Mouse (Mus musculus): ENCODE measurements at regions not wholly inside any gene's neighbourhood (a gene's known extent, or its start where the extent isn't known, plus 50 kb on each side); places are given as distances from the start of the nearest gene placed in this dataset.

DNA sequence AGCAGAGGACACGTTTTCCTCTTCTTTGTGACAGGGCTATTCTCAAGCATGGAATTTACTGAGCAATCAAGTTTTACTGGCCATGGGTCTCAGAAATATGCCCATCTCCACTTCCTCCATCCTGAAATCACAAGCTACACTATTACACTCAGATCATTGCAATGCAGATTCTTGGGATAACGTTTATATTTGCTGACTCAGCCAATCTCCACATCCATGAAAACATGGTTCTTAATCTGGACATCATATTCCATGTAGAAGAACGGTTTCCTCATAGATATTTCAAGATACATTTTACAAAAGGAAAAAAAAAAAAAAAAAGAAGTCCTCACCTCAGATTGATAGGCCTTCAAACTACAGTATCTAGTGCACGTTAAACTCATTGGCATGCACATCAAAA lies 1462.1 kb upstream of the Flrt2 start:
- Histone ChIP-seq H3K27me3 (ENCODE audit: control insufficient read depth, insufficient read depth, low read length) (no peaks in the 10 kb centered on the region), H3K79me2 (ENCODE audit: control insufficient read depth, insufficient read depth, low read length) (no peaks in the 10 kb centered on the region), H3K9ac (ENCODE audit: low read depth, low read length) (no peak overlapping the region), H3K27ac (replicated peaks; ENCODE audit: insufficient read depth, low read depth, low read length) (no peak overlapping the region), H3K4me1 (ENCODE audit: control insufficient read depth, insufficient read depth, low read length) (no peaks in the 10 kb centered on the region), H3K4me3 (ENCODE audit: insufficient read depth, low read depth, low read length) (no peak overlapping the region), H3K36me3 (ENCODE audit: control insufficient read depth, insufficient read depth, low read length) (no peaks in the 10 kb centered on the region)
- DNase-seq (ENCODE audit: extremely low read depth, low read depth, low spot score): no peak
- TF ChIP-seq CTCF (IDR thresholded peaks at IDR 0.05; ENCODE audit: low read depth, low read length) (no peak), POLR2A (IDR thresholded peaks at IDR 0.05; ENCODE audit: extremely low read depth, insufficient read depth, low read length) (no peak)
- WGBS: 77% methylated on average over 4 of the region's 4 CpGs

DNA sequence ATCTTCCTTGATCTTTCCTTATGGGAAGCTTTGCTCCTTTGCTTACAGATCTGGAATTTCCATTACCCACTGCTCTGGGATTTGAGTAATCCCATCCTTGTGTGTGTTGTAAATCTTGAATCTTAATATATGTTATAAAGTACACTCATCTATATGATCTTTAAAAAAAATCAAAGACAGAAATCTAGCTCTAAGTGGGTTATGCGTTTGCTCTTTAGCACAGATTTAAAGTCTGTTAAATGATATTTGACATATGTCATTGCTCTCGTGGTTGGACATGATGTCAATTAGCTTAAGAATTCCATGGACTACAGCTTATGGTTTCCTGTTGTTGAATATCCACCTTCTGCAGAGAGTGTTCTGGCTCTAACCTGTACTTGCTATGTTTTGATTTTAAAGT lies 1446.7 kb upstream of the Flrt2 start:
- no peaks in the 10 kb centered on the region for H3K4me1 ChIP-seq (ENCODE audit: control insufficient read depth, insufficient read depth, low read length)
- WGBS: 64% methylated on average over 2 of the region's 2 CpGs
- DNase-seq (ENCODE audit: extremely low read depth, low read depth, low spot score): no peak
- no peak overlapping the region for H3K4me3 ChIP-seq (ENCODE audit: insufficient read depth, low read depth, low read length)
- H3K9ac ChIP-seq (ENCODE audit: low read depth, low read length): no peak overlapping the region
- no peak overlapping the region for H3K27ac ChIP-seq (replicated peaks; ENCODE audit: insufficient read depth, low read depth, low read length)
- no peaks in the 10 kb centered on the region for H3K27me3 ChIP-seq (ENCODE audit: control insufficient read depth, insufficient read depth, low read length)
- TF ChIP-seq CTCF (IDR thresholded peaks at IDR 0.05; ENCODE audit: low read depth, low read length) (no peak), POLR2A (IDR thresholded peaks at IDR 0.05; ENCODE audit: extremely low read depth, insufficient read depth, low read length) (no peak)
- no peaks in the 10 kb centered on the region for H3K79me2 ChIP-seq (ENCODE audit: control insufficient read depth, insufficient read depth, low read length)
- no peaks in the 10 kb centered on the region for H3K36me3 ChIP-seq (ENCODE audit: control insufficient read depth, insufficient read depth, low read length)

DNA sequence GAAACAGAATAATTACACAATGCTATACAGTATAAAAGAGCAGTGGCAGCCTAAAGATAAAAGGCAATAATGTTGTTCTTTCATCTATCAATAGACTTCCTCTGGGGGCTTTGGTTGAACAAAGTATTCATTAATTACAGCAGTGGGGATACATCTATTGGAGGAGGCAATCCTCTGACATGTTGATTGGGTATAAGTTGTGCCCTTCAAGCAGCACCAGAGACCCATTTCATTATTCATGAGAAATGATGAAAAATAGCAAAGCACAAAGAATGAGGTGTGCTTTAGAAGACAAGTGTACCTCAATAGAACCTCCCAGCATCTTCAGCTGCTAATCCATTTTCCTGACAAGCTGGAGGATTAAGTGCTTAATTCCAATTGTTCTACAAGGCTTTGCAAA lies 1444.7 kb upstream of the Flrt2 start:
- TF ChIP-seq CTCF (IDR thresholded peaks at IDR 0.05; ENCODE audit: low read depth, low read length) (no peak), POLR2A (IDR thresholded peaks at IDR 0.05; ENCODE audit: extremely low read depth, insufficient read depth, low read length) (no peak)
- no peak for DNase-seq (ENCODE audit: extremely low read depth, low read depth, low spot score)
- H3K79me2 ChIP-seq (ENCODE audit: control insufficient read depth, insufficient read depth, low read length): no peaks in the 10 kb centered on the region
- no peaks in the 10 kb centered on the region for H3K36me3 ChIP-seq (ENCODE audit: control insufficient read depth, insufficient read depth, low read length)
- no peak overlapping the region for H3K9ac ChIP-seq (ENCODE audit: low read depth, low read length)
- no peak overlapping the region for H3K27ac ChIP-seq (replicated peaks; ENCODE audit: insufficient read depth, low read depth, low read length)
- H3K4me3 ChIP-seq (ENCODE audit: insufficient read depth, low read depth, low read length): no peak overlapping the region
- no peaks in the 10 kb centered on the region for H3K4me1 ChIP-seq (ENCODE audit: control insufficient read depth, insufficient read depth, low read length)
- no peaks in the 10 kb centered on the region for H3K27me3 ChIP-seq (ENCODE audit: control insufficient read depth, insufficient read depth, low read length)

DNA sequence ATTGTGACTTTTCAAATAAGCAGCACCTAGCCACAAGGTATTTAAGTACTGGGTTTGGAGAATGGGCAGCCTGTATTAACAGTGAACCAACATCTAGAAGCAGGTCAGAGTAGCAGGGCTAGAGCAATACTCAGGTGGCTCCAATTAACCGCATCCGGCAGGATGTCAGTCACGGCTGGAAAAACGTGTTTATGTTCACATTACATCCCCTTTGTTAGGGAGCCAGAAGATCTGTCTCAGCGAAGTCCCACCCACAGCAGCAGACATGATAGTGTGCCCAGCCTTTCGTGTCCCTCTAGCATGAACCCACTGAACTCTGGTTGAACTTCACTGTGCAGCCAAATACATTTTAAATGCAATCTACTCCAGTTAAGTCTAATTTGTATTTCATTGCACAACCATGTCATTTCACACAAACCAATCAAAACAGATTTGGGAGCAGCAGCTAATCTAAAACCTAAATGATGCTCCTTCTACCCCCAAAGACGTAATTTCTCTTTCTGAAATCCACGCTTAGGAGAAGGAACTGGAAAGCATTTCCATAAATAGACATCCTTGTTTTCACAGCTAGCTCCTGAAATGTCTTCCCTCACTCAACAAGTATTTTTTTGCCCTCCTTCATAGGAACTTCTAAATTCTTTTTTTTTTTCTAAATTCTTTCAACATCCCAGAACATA lies 1438.9 kb upstream of the Flrt2 start:
- DNase-seq (ENCODE audit: extremely low read depth, low read depth, low spot score): no peak
- no peak overlapping the region for H3K4me3 ChIP-seq (ENCODE audit: insufficient read depth, low read depth, low read length)
- 69% methylated on average over 8 of the region's 8 CpGs for WGBS

GRCm38 (mm10) chr12:94280946-94281345 lies 1411.1 kb upstream of the Flrt2 start:
- Histone ChIP-seq H3K4me3 (ENCODE audit: insufficient read depth, low read depth, low read length) (no peak overlapping the region), H3K27ac (replicated peaks; ENCODE audit: insufficient read depth, low read depth, low read length) (no peak overlapping the region), H3K27me3 (ENCODE audit: control insufficient read depth, insufficient read depth, low read length) (no peaks in the 10 kb centered on the region), H3K4me1 (ENCODE audit: control insufficient read depth, insufficient read depth, low read length) (no peaks in the 10 kb centered on the region), H3K36me3 (ENCODE audit: control insufficient read depth, insufficient read depth, low read length) (no peaks in the 10 kb centered on the region), H3K79me2 (ENCODE audit: control insufficient read depth, insufficient read depth, low read length) (no peaks in the 10 kb centered on the region), H3K9ac (ENCODE audit: low read depth, low read length) (no peak overlapping the region)
- DNase-seq (ENCODE audit: extremely low read depth, low read depth, low spot score): no peak
- no peak for TF ChIP-seq CTCF (IDR thresholded peaks at IDR 0.05; ENCODE audit: low read depth, low read length)
- no peak for TF ChIP-seq POLR2A (IDR thresholded peaks at IDR 0.05; ENCODE audit: extremely low read depth, insufficient read depth, low read length)
- 51% methylated on average over 2 of the region's 2 CpGs for WGBS

More for the DNA sequence above, 1438.9 kb upstream of the Flrt2 start:
- Histone ChIP-seq H3K79me2 (ENCODE audit: control insufficient read depth, insufficient read depth, low read length) (no peaks in the 10 kb centered on the region), H3K4me1 (ENCODE audit: control insufficient read depth, insufficient read depth, low read length) (no peaks in the 10 kb centered on the region), H3K27me3 (ENCODE audit: control insufficient read depth, insufficient read depth, low read length) (no peaks in the 10 kb centered on the region), H3K36me3 (ENCODE audit: control insufficient read depth, insufficient read depth, low read length) (no peaks in the 10 kb centered on the region), H3K9ac (ENCODE audit: low read depth, low read length) (no peak overlapping the region), H3K27ac (replicated peaks; ENCODE audit: insufficient read depth, low read depth, low read length) (no peak overlapping the region)
- TF ChIP-seq CTCF (IDR thresholded peaks at IDR 0.05; ENCODE audit: low read depth, low read length) (no peak), POLR2A (IDR thresholded peaks at IDR 0.05; ENCODE audit: extremely low read depth, insufficient read depth, low read length) (no peak)

DNA sequence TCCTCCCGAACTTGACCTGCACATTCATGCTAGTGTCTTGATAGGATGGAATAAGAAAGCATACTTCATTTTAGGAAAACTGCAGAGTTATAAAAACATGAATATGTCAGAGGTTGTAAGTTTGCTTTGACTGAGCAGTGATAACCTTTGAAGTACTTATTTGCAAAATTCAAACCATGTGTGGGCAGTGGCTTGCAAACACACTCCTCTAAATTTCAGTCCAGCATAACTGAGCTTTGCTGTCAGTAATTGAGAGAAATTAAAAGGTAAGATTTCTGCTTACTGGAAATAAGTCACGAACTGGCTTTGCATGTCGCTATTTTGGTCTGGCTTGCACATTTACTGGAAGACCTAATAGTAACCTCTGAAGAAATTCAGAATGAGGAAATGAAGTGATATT lies 1409.1 kb upstream of the Flrt2 start:
- H3K27me3 ChIP-seq (ENCODE audit: control insufficient read depth, insufficient read depth, low read length): no peaks in the 10 kb centered on the region
- H3K27ac ChIP-seq (replicated peaks; ENCODE audit: insufficient read depth, low read depth, low read length): no peak overlapping the region
- no peak overlapping the region for H3K9ac ChIP-seq (ENCODE audit: low read depth, low read length)
- no peaks in the 10 kb centered on the region for H3K79me2 ChIP-seq (ENCODE audit: control insufficient read depth, insufficient read depth, low read length)
- DNase-seq (ENCODE audit: extremely low read depth, low read depth, low spot score): no peak
- H3K4me1 ChIP-seq (ENCODE audit: control insufficient read depth, insufficient read depth, low read length): no peaks in the 10 kb centered on the region
- TF ChIP-seq CTCF (IDR thresholded peaks at IDR 0.05; ENCODE audit: low read depth, low read length) (no peak), POLR2A (IDR thresholded peaks at IDR 0.05; ENCODE audit: extremely low read depth, insufficient read depth, low read length) (no peak)
- no peak overlapping the region for H3K4me3 ChIP-seq (ENCODE audit: insufficient read depth, low read depth, low read length)
- no peaks in the 10 kb centered on the region for H3K36me3 ChIP-seq (ENCODE audit: control insufficient read depth, insufficient read depth, low read length)
- 81% methylated on average over 3 of the region's 3 CpGs for WGBS
